22 mouse cellular contexts compared by ENCODE assay signal in the genomic region with DNA sequence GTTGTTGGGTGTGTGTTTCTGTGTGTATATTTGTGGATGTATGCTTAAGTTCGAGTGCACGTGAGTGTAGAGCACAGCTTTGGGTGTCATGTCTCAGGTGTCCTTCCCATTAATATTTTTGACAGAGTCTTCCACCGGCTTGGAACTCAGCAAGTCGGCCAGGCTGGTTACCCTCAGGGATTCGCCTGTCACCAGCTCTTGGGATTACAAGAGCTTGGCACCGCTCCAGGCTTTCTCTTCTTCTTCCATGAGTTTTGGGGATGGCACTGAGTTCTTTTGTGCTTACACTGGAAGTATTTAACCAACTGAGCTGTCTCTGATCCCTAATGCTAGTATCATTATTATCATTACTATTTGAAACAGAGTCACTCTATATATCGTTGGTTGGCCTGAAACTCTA. TPM values are rescaled to one million over a fixed set of nuclear protein-coding genes. Genes with fewer than 3 reads are reported as not detected.
A peak's percentile ranks its signal among the peaks of the same experiment; 100 is the strongest.
DNase-seq lines count a peak whose midpoint lies in the region; ATAC-seq and TF ChIP-seq lines count a peak whose summit lies in the region.
"Had no signal": no experiment of that assay in that cellular context is flagged by ENCODE, and none has a peak within 500 bp of the region (broad histone marks: within the 10 kb centered on the region; RNA-seq: fewer than 3 reads in every experiment).

No protein-coding gene starts in this region.

- H3K9me3 ChIP-seq in forebrain, embryonic 14.5 days (replicated peaks; ENCODE audit: control insufficient read depth, low read length): no peaks in the 10 kb centered on the region
- no peaks in the 10 kb centered on the region for H3K9me3 ChIP-seq in forebrain, postnatal 0 days (ENCODE audit: low read length)
- no peaks in the 10 kb centered on the region for H3K9me3 ChIP-seq in neural tube, embryonic 14.5 days (ENCODE audit: control insufficient read depth, low read length)
- H3K9me3 ChIP-seq in neural tube, embryonic 15.5 days (replicated peaks): no peaks in the 10 kb centered on the region
- H3K9me3 ChIP-seq: embryonic facial prominence, embryonic 13.5 days; embryonic facial prominence, embryonic 15.5 days; forebrain, embryonic 10.5 days; forebrain, embryonic 12.5 days; forebrain, embryonic 15.5 days had no signal

- no peak overlapping the region for H3K4me3 ChIP-seq in forebrain, embryonic 14.5 days (ENCODE audit: low read depth, low read length)
- H3K4me3 ChIP-seq in forebrain, postnatal 0 days (ENCODE audit: low read depth, low read length): no peak overlapping the region
- no peak overlapping the region for H3K4me3 ChIP-seq in neural tube, embryonic 14.5 days (ENCODE audit: low read depth, low read length)
- no peak overlapping the region for H3K4me3 ChIP-seq in neural tube, embryonic 15.5 days (replicated peaks)
- H3K4me3 ChIP-seq: embryonic facial prominence, embryonic 13.5 days; embryonic facial prominence, embryonic 15.5 days; erythroblast, embryonic 14.5 days; forebrain, embryonic 10.5 days; forebrain, embryonic 12.5 days; forebrain, embryonic 15.5 days had no signal

- intact Hi-C loops in left cerebral cortex, postnatal 4 days (cut with DNase I): no loop called here

- H3K27me3 ChIP-seq in forebrain, embryonic 14.5 days (replicated peaks; ENCODE audit: control insufficient read depth, insufficient read depth, low read length): no peaks in the 10 kb centered on the region
- no peaks in the 10 kb centered on the region for H3K27me3 ChIP-seq in forebrain, postnatal 0 days (ENCODE audit: insufficient read depth, low read length)
- no peaks in the 10 kb centered on the region for H3K27me3 ChIP-seq in neural tube, embryonic 14.5 days (ENCODE audit: control insufficient read depth, insufficient read depth, low read length)
- H3K27me3 ChIP-seq in neural tube, embryonic 15.5 days (replicated peaks): no peaks in the 10 kb centered on the region
- H3K27me3 ChIP-seq: embryonic facial prominence, embryonic 13.5 days; embryonic facial prominence, embryonic 15.5 days; forebrain, embryonic 12.5 days; forebrain, embryonic 15.5 days had no signal

- H3K36me3 ChIP-seq in forebrain, embryonic 14.5 days (ENCODE audit: control insufficient read depth, insufficient read depth, low read length): no peaks in the 10 kb centered on the region
- no peaks in the 10 kb centered on the region for H3K36me3 ChIP-seq in forebrain, postnatal 0 days (ENCODE audit: insufficient read depth)
- H3K36me3 ChIP-seq in neural tube, embryonic 14.5 days (ENCODE audit: control insufficient read depth, insufficient read depth, low read length): no peaks in the 10 kb centered on the region
- no peaks in the 10 kb centered on the region for H3K36me3 ChIP-seq in neural tube, embryonic 15.5 days
- H3K36me3 ChIP-seq: embryonic facial prominence, embryonic 13.5 days; embryonic facial prominence, embryonic 15.5 days; forebrain, embryonic 10.5 days; forebrain, embryonic 12.5 days; forebrain, embryonic 15.5 days had no signal

- H3K27ac ChIP-seq in forebrain, embryonic 14.5 days (ENCODE audit: low read depth, low read length): no peak overlapping the region
- H3K27ac ChIP-seq in forebrain, postnatal 0 days (ENCODE audit: low read depth, low read length): no peak overlapping the region
- 0 out of 2 replicates have a peak overlapping the region, but pooled peaks have one; percentile 10 for H3K27ac ChIP-seq in neural tube, embryonic 14.5 days (ENCODE audit: low read depth, low read length)
- H3K27ac ChIP-seq in neural tube, embryonic 15.5 days (replicated peaks): no peak overlapping the region
- H3K27ac ChIP-seq: embryonic facial prominence, embryonic 13.5 days; embryonic facial prominence, embryonic 15.5 days; forebrain, embryonic 10.5 days; forebrain, embryonic 12.5 days; forebrain, embryonic 15.5 days had no signal

- 88% methylated on average over 7 of the region's 7 CpGs for WGBS in forebrain, embryonic 14.5 days
- 79% methylated on average over 7 of the region's 7 CpGs for WGBS in forebrain, postnatal 0 days
- WGBS in neural tube, embryonic 14.5 days: 85% methylated on average over 7 of the region's 7 CpGs
- 86% methylated on average over 7 of the region's 7 CpGs for WGBS in neural tube, embryonic 15.5 days

- H3K4me1 ChIP-seq in forebrain, embryonic 14.5 days (ENCODE audit: control insufficient read depth, insufficient read depth, low read length): peaks cover 2% of the 10 kb centered on the region; the same call in 1 of the 2 replicates
- H3K4me1 ChIP-seq in forebrain, postnatal 0 days (ENCODE audit: insufficient read depth): no peaks in the 10 kb centered on the region
- no peaks in the 10 kb centered on the region for H3K4me1 ChIP-seq in neural tube, embryonic 14.5 days (ENCODE audit: control insufficient read depth, insufficient read depth, low read length)
- H3K4me1 ChIP-seq in neural tube, embryonic 15.5 days: peaks cover 17% of the 10 kb centered on the region
- H3K4me1 ChIP-seq: embryonic facial prominence, embryonic 15.5 days; forebrain, embryonic 12.5 days had no signal

- DNase-seq in forebrain, embryonic 14.5 days (ENCODE audit: low spot score): peak; percentile 22
- DNase-seq in forebrain, postnatal 0 days: no peak
- peak; percentile 41 for DNase-seq in left cerebral cortex, postnatal 4 days
- DNase-seq in left cerebral cortex, adult 18-20 months (ENCODE audit: low spot score in 2 of 2): no peak
- DNase-seq: adrenal gland, adult 2 months; adrenal gland, postnatal 10 days; adrenal gland, postnatal 25 days; embryo, embryonic 11 days had no signal

- TF ChIP-seq CTCF in forebrain, postnatal 0 days (IDR thresholded peaks at IDR 0.05; ENCODE audit: low read depth): no peak

- H3K4me2 ChIP-seq in forebrain, embryonic 14.5 days (ENCODE audit: low read length): no peak overlapping the region
- no peak overlapping the region for H3K4me2 ChIP-seq in forebrain, postnatal 0 days (ENCODE audit: low read depth)
- H3K4me2 ChIP-seq in neural tube, embryonic 14.5 days (ENCODE audit: low read depth, low read length): no peak overlapping the region
- H3K4me2 ChIP-seq in neural tube, embryonic 15.5 days: no peak overlapping the region
- H3K4me2 ChIP-seq: embryonic facial prominence, embryonic 13.5 days; embryonic facial prominence, embryonic 15.5 days; forebrain, embryonic 12.5 days; forebrain, embryonic 15.5 days had no signal

- H3K9ac ChIP-seq in forebrain, embryonic 14.5 days (ENCODE audit: low read length): no peak overlapping the region
- no peak overlapping the region for H3K9ac ChIP-seq in forebrain, postnatal 0 days
- H3K9ac ChIP-seq in neural tube, embryonic 14.5 days (replicated peaks; ENCODE audit: low read depth, low read length): no peak overlapping the region
- H3K9ac ChIP-seq in neural tube, embryonic 15.5 days (replicated peaks): no peak overlapping the region
- H3K9ac ChIP-seq: embryonic facial prominence, embryonic 13.5 days; embryonic facial prominence, embryonic 15.5 days; forebrain, embryonic 12.5 days; forebrain, embryonic 15.5 days had no signal

- no peak for ATAC-seq in forebrain, embryonic 14.5 days
- no peak for ATAC-seq in forebrain, postnatal 0 days
- no peak for ATAC-seq in neural tube, embryonic 14.5 days (ENCODE audit: low read depth)
- no peak for ATAC-seq in neural tube, embryonic 15.5 days (ENCODE audit: low FRiP score)
- ATAC-seq: forebrain, embryonic 15.5 days had no signal

RNA-seq across cellular contexts. Expression of a gene that starts 15.7 kb away (rescaled TPM):
- 0.23 TPM in 1 of 2 replicates, not detected in the other for polyA plus RNA-seq in forebrain, embryonic 14.5 days (2014; fragmentation: Nextera tagmentation; extraction: Ambion mirVana)
- total RNA-seq in forebrain, postnatal 0 days (2014; rRNA removed): not detected in 2 replicates
- polyA plus RNA-seq in forebrain, postnatal 0 days (2015; fragmentation: Nextera tagmentation; extraction: Ambion mirVana): 0.48 and 0.64 TPM in 2 replicates
- not detected for total RNA-seq in left cerebral cortex, postnatal 4 days (2021)
- total RNA-seq in left cerebral cortex, adult 18-20 months (2021): not detected
- polyA plus RNA-seq in neural tube, embryonic 14.5 days (2014; fragmentation: Nextera tagmentation; extraction: Ambion mirVana): 0.74 TPM in 1 of 2 replicates, not detected in the other
- polyA plus RNA-seq in neural tube, embryonic 15.5 days (2015; fragmentation: Nextera tagmentation; extraction: Ambion mirVana): 0.20 and 0.24 TPM in 2 replicates
- total RNA-seq: adrenal gland, adult 2 months; adrenal gland, postnatal 10 days; adrenal gland, postnatal 25 days; common myeloid progenitor, adult 5-6 weeks; ES-E14; MEL had no signal
- polyA plus RNA-seq: adrenal gland, adult 2 months; C2C12; cerebellum, adult 2 months; embryonic facial prominence, embryonic 11.5 days; embryonic facial prominence, embryonic 13.5 days; embryonic facial prominence, embryonic 15.5 days; erythroblast, embryonic 14.5 days; forebrain, embryonic 12.5 days had no signal

RNA-seq across cellular contexts. Expression of a gene that starts 29.0 kb away (rescaled TPM):
- polyA plus RNA-seq in forebrain, embryonic 14.5 days (2014; fragmentation: Nextera tagmentation; extraction: Ambion mirVana): 5.5 and 6.2 TPM in 2 replicates
- 5.5 and 7.5 TPM in 2 replicates for total RNA-seq in forebrain, postnatal 0 days (2014; rRNA removed)
- polyA plus RNA-seq in forebrain, postnatal 0 days (2015; fragmentation: Nextera tagmentation; extraction: Ambion mirVana): 5.2 and 10.2 TPM in 2 replicates
- 10 to 100 TPM; 11.8 to 14.6 TPM for total RNA-seq in left cerebral cortex, postnatal 4 days (2021)
- 10 to 100 TPM; 21.3 to 31.9 TPM for total RNA-seq in left cerebral cortex, adult 18-20 months (2021)
- 19.1 and 24.2 TPM in 2 replicates for polyA plus RNA-seq in neural tube, embryonic 14.5 days (2014; fragmentation: Nextera tagmentation; extraction: Ambion mirVana)
- polyA plus RNA-seq in neural tube, embryonic 15.5 days (2015; fragmentation: Nextera tagmentation; extraction: Ambion mirVana): 17.6 and 18.4 TPM in 2 replicates

Comparison
In these comparisons a context has a peak if more than half of its experiments do, and no peak if none do; other contexts are left out.
1. DNase-seq: peak in forebrain, embryonic 14.5 days (single experiment) and left cerebral cortex, postnatal 4 days (single experiment); none in forebrain, postnatal 0 days (single experiment) and left cerebral cortex, adult 18-20 months (0 of 2).